Mouse (Mus musculus): ENCODE results near the gene Wdr95. TPM values are rescaled to one million over a fixed set of nuclear protein-coding genes. Genes with fewer than 3 reads are reported as not detected.

Gene Wdr95
- under 1 TPM in 1 of 2 experiments, not detected in 1; 0.31 TPM for total RNA-seq (2021)
- long read RNA-seq, experiment 1, result 0 reads
- long read RNA-seq, experiment 2, result 0 reads

- DNase-seq (ENCODE audit: low spot score in 2 of 2), result peak; percentile 31 to 68
Measured at GRCm38 (mm10) chr5:149527999-149528729, at the start of gene Wdr95. Wdr95 (plus strand) TSS chr5:149528679.

- no peak for DNase-seq (ENCODE audit: low spot score in 2 of 2)
Measured at GRCm38 (mm10) chr5:149481920-149482319, 46.6 kb upstream of the Wdr95 start.

- no peak for DNase-seq (ENCODE audit: low spot score in 2 of 2)
Measured at GRCm38 (mm10) chr5:149483321-149484052, 45.0 kb upstream of the Wdr95 start.

- DNase-seq (ENCODE audit: low spot score in 2 of 2), result no peak
Measured at GRCm38 (mm10) chr5:149484270-149484669, 44.2 kb upstream of the Wdr95 start.

GRCm38 (mm10) chr5:149485447-149485846 is 43.0 kb upstream of the Wdr95 start:
- no peak for DNase-seq (ENCODE audit: low spot score in 2 of 2)

- DNase-seq (ENCODE audit: low spot score in 2 of 2), result no peak
Measured at GRCm38 (mm10) chr5:149488360-149489021, 40.0 kb upstream of the Wdr95 start.

GRCm38 (mm10) chr5:149489136-149489535 is 39.3 kb upstream of the Wdr95 start:
- DNase-seq (ENCODE audit: low spot score in 2 of 2), result no peak

- no peak for DNase-seq (ENCODE audit: low spot score in 2 of 2)
Measured at GRCm38 (mm10) chr5:149490275-149490674, 38.2 kb upstream of the Wdr95 start.

- no peak for DNase-seq (ENCODE audit: low spot score in 2 of 2)
Measured at GRCm38 (mm10) chr5:149495655-149496054, 32.8 kb upstream of the Wdr95 start.

- no peak for DNase-seq (ENCODE audit: low spot score in 2 of 2)
Measured at GRCm38 (mm10) chr5:149496401-149497066, 31.9 kb upstream of the Wdr95 start.

- no peak for DNase-seq (ENCODE audit: low spot score in 2 of 2)
Measured at GRCm38 (mm10) chr5:149499936-149500335, 28.5 kb upstream of the Wdr95 start.

GRCm38 (mm10) chr5:149503423-149504175 is 24.9 kb upstream of the Wdr95 start:
- DNase-seq (ENCODE audit: low spot score in 2 of 2), result no peak

- no peak for DNase-seq (ENCODE audit: low spot score in 2 of 2)
Measured at GRCm38 (mm10) chr5:149504985-149505384, 23.5 kb upstream of the Wdr95 start.

- DNase-seq (ENCODE audit: low spot score in 2 of 2), result no peak
Measured at GRCm38 (mm10) chr5:149506033-149506432, 22.4 kb upstream of the Wdr95 start.

- DNase-seq (ENCODE audit: low spot score in 2 of 2), result no peak
Measured at GRCm38 (mm10) chr5:149508094-149509029, 20.1 kb upstream of the Wdr95 start.

- DNase-seq (ENCODE audit: low spot score in 2 of 2), result no peak
Measured at GRCm38 (mm10) chr5:149510323-149510722, 18.2 kb upstream of the Wdr95 start.

GRCm38 (mm10) chr5:149512695-149513094 is 15.8 kb upstream of the Wdr95 start:
- DNase-seq (ENCODE audit: low spot score in 2 of 2), result no peak

GRCm38 (mm10) chr5:149513438-149514086 is 14.9 kb upstream of the Wdr95 start:
- no peak for DNase-seq (ENCODE audit: low spot score in 2 of 2)

All from gastrocnemius, postnatal 4 days (tissue).